Mouse (Mus musculus) megakaryocyte, embryonic 14.5 days (primary cell): ENCODE measurements around the gene Stra8. TPM values are rescaled to one million over a fixed set of nuclear protein-coding genes. Genes with fewer than 3 reads are reported as not detected.

Experiments
- H3K27me3 ChIP-seq: replicated peaks from 2 replicates; pipeline ENCODE3; 2012; ENCODE audit warnings: inconsistent platforms
- H3K36me3 ChIP-seq: replicated peaks from 2 replicates; pipeline ENCODE3; 2012; ENCODE audit warnings: low read length, inconsistent platforms, mixed read lengths
- H3K4me1 ChIP-seq: 2 replicates; pipeline ENCODE4 v1.6.1; 2012; ENCODE audit warnings: inconsistent platforms
- H3K4me3 ChIP-seq: replicated peaks from 2 replicates; pipeline ENCODE3; 2012; ENCODE audit warnings: moderate library complexity, mild to moderate bottlenecking, inconsistent platforms
- H3K9me3 ChIP-seq: 2 replicates; pipeline ENCODE4 v1.6.1; 2012; ENCODE audit warnings: inconsistent platforms
- FLI1 ChIP-seq: IDR thresholded peaks from 2 replicates; pipeline ENCODE4 v1.6.1; 2012; ENCODE audit warnings: low read length, inconsistent platforms, mixed read lengths
- GATA1 ChIP-seq: IDR thresholded peaks from 3 replicates; pipeline ENCODE4 v1.6.1; 2012; ENCODE audit warnings: mixed read lengths, low read length, inconsistent platforms, borderline replicate concordance
- polyA plus RNA-seq: library from polyadenylated mRNA; stranded (reverse); fragments of >175 nt; gene quantifications from 2 replicates; pipeline ENCODE4 v1.2.3, GENCODE M21; 2012; ENCODE audit warnings: low replicate concordance; ENCODE audit not compliant: insufficient read depth

Stra8 gene
- polyA plus RNA-seq = not detected in 2 replicates

DNA sequence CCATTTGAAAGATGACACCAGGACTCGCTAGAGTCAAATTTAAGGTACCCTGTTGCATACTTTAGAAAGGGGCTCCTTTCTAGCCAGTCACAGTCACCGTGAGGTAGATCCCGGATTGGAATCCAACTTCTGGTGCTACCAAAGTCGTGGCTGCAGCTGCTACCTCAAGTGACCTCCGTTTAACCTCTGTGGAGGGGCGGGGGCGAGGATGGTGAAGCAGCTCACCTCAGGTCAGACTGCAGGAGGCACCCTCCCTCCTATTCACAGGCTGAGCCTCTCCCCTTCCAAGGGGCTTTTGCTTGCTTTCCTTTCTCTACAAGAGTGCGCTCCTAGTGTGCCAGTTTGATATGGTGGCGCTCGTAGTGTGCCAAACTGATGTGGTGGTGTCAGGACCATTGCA, at the start of gene Stra8:
Gene Stra8, plus strand, starts transcription at position 208 of the 400 bp plus-strand sequence.
- Histone ChIP-seq H3K4me3 (no peak within 1 kb of the TSS), H3K4me1 (peaks cover 22% of the 10 kb centered on the region), H3K9me3 (no peaks in the 10 kb centered on the region), H3K36me3 (no peaks in the 10 kb centered on the region), H3K27me3 (peaks cover 6% of the 10 kb centered on the region)
- TF ChIP-seq GATA1 (no peak), FLI1 (no peak)

DNA sequence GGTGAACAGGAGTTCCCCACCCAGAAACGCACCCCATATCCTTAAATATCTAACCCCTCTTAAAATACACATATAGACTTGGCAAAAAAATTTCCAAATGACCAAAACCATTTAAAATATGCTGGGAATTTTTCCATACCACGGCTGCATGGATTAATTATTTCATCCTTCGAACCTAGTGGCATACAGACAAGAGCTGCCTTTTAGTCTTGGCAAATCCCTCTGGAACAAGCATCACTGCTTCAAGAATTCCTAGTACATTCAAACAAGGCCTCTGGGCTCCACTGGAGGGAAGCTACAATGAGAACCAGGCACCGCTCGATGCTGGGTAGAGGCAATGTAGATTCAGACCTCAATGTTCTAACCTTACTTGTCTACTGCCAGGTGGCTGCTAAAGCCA, 49.2 kb upstream of the Stra8 start:
- H3K36me3 ChIP-seq = peaks cover 92% of the 10 kb centered on the region
- no peaks in the 10 kb centered on the region for H3K9me3 ChIP-seq
- no peaks in the 10 kb centered on the region for H3K27me3 ChIP-seq
- H3K4me1 ChIP-seq = peaks cover 100% of the 10 kb centered on the region
- no peak for TF ChIP-seq GATA1
- no peak for TF ChIP-seq FLI1
- H3K4me3 ChIP-seq = peak overlapping the region; percentile 69

DNA sequence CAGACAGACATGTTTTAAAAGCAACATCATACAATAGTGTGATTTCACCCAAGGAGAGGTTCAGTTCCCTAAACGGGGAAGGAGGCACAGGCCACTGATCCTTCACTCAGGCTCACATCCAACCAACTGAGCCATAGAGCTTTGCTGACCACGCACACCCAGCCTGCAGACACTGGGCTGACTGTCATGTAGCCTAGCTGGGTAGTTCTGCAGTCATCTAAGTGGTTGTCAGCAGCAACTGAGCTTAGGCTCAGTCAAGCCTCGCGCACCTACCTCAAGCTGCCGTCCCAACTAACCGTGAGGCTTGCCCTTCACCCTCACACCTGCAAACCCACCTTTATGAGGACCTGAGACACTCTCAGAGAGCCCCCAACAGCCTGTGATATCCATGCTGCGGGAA, 48.0 kb upstream of the Stra8 start:
- Histone ChIP-seq H3K9me3 (no peaks in the 10 kb centered on the region), H3K4me3 (peak overlapping the region; percentile 96), H3K27me3 (no peaks in the 10 kb centered on the region), H3K4me1 (peaks cover 100% of the 10 kb centered on the region), H3K36me3 (peaks cover 92% of the 10 kb centered on the region)
- TF ChIP-seq GATA1 (no peak), FLI1 (no peak)

GRCm38 (mm10) chr6:34872871-34873270, 47.1 kb upstream of the Stra8 start:
- Histone ChIP-seq H3K36me3 (peaks cover 83% of the 10 kb centered on the region), H3K4me3 (peak overlapping the region; percentile 96), H3K4me1 (peaks cover 94% of the 10 kb centered on the region), H3K9me3 (no peaks in the 10 kb centered on the region), H3K27me3 (no peaks in the 10 kb centered on the region)
- TF ChIP-seq FLI1 = no peak
- no peak for TF ChIP-seq GATA1

GRCm38 (mm10) chr6:34874101-34874921, 45.7 kb upstream of the Stra8 start:
- peak overlapping the region; percentile 96 for H3K4me3 ChIP-seq
- H3K4me1 ChIP-seq = peaks cover 92% of the 10 kb centered on the region
- TF ChIP-seq GATA1 = peak; percentile 96
- peak; percentile 83 for TF ChIP-seq FLI1
- peaks cover 75% of the 10 kb centered on the region for H3K36me3 ChIP-seq
- no peaks in the 10 kb centered on the region for H3K27me3 ChIP-seq
- H3K9me3 ChIP-seq = no peaks in the 10 kb centered on the region

DNA sequence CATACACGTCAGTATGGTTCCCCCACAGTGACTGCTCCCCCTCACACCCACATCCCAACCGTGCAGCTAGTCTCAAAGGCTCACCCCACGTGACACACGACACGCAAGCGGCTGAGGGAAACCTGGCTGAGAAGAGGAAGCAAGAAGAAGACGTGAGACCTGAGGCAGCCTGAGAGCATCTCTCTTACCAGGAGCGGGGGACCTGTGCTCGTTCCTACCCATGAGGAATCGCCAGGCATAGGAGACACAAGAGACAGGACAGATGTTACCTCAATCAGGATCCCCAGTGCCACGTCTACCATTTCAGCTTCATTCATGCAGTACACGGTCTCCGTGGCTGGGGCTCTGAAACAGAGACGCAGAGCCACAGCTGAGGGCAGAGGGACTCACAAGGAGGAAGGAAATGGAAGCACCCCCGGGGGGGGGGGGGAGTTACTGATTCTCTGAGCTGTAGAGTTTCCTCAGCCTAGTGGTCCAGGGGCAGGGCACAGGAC, 44.6 kb upstream of the Stra8 start:
- H3K4me1 ChIP-seq = peaks cover 91% of the 10 kb centered on the region
- H3K4me3 ChIP-seq = peak overlapping the region; percentile 96
- TF ChIP-seq GATA1 (no peak), FLI1 (no peak)
- H3K9me3 ChIP-seq = no peaks in the 10 kb centered on the region
- no peaks in the 10 kb centered on the region for H3K27me3 ChIP-seq
- H3K36me3 ChIP-seq = peaks cover 75% of the 10 kb centered on the region

GRCm38 (mm10) chr6:34875966-34876834, 43.8 kb upstream of the Stra8 start:
- TF ChIP-seq GATA1 (no peak), FLI1 (no peak)
- Histone ChIP-seq H3K27me3 (no peaks in the 10 kb centered on the region), H3K4me1 (peaks cover 89% of the 10 kb centered on the region), H3K4me3 (peak overlapping the region; percentile 96), H3K36me3 (peaks cover 75% of the 10 kb centered on the region), H3K9me3 (no peaks in the 10 kb centered on the region)

DNA sequence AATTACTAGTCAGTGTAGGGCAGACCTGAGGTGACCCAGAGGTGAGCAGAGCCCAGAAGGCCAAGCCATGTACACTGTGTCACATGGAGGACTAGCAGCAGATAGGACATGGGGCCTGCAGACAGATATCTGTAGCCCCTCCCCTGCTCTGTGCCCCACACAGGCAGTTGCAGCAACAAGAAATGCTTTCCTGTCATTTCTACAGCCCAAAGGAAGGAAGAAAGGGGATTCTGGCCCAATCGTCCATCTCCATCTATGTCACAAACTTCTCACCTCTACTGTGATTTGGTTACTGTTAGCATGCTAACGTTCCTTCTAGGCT, 43.2 kb upstream of the Stra8 start:
- Histone ChIP-seq H3K4me3 (peak overlapping the region; percentile 96), H3K36me3 (peaks cover 75% of the 10 kb centered on the region), H3K4me1 (peaks cover 87% of the 10 kb centered on the region)

GRCm38 (mm10) chr6:34877509-34878321, 42.2 kb upstream of the Stra8 start, which contains the start of gene Cyren:
Gene Cyren, minus strand, starts transcription at chr6:34878060.
- no peaks in the 10 kb centered on the region for H3K27me3 ChIP-seq
- TF ChIP-seq FLI1 = 0 out of 2 replicates have a peak, but pooled peaks have one; percentile 23
- no peak for TF ChIP-seq GATA1
- peak within 1 kb of the TSS; percentile 96 for H3K4me3 ChIP-seq
- peaks cover 86% of the 10 kb centered on the region for H3K4me1 ChIP-seq
- H3K36me3 ChIP-seq = peaks cover 75% of the 10 kb centered on the region
- no peaks in the 10 kb centered on the region for H3K9me3 ChIP-seq

More for the DNA sequence above, 43.2 kb upstream of the Stra8 start:
- TF ChIP-seq FLI1 = no peak
- Histone ChIP-seq H3K27me3 (no peaks in the 10 kb centered on the region), H3K9me3 (no peaks in the 10 kb centered on the region)
